Mouse (Mus musculus): ENCODE results near the gene Gimap9. TPM values are rescaled to one million over a fixed set of nuclear protein-coding genes. Genes with fewer than 3 reads are reported as not detected.

The Gimap9 gene
- polyA plus RNA-seq, 1 experiment, result not detected

DNA sequence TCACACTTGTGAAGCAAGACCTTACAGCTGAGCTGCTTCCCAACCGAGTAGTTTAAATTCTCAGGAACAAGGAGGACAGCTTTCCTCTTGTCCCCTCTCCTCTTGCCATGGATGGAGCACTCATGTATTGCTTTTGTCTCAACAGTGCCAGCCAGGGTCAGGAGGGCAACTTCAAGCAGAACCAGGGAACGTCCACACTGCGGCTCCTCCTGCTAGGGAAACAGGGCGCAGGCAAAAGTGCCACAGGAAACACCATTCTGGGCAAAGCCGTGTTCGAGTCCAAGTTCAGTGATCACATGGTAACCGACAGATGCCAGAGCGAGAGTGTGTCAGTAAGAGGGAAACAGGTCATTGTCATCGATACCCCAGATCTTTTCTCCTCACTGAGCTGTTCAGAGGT is 25.9 kb upstream of the Gimap9 start:
- Histone ChIP-seq H3K27ac (ENCODE audit: insufficient read depth, low read depth, low read length) (no peak overlapping the region), H3K4me1 (ENCODE audit: control insufficient read depth, insufficient read depth, low read length) (no peaks in the 10 kb centered on the region), H3K4me3 (ENCODE audit: insufficient read depth, low read length) (no peak overlapping the region)
- TF ChIP-seq POLR2A (IDR thresholded peaks at IDR 0.05; ENCODE audit: borderline replicate concordance, low read depth, low read length), result no peak
- TF ChIP-seq CTCF (IDR thresholded peaks at IDR 0.05; ENCODE audit: low read depth, low read length), result no peak

- no peaks in the 10 kb centered on the region for H3K4me1 ChIP-seq (ENCODE audit: control insufficient read depth, insufficient read depth, low read length)
- TF ChIP-seq CTCF (IDR thresholded peaks at IDR 0.05; ENCODE audit: low read depth, low read length) (no peak), POLR2A (IDR thresholded peaks at IDR 0.05; ENCODE audit: borderline replicate concordance, low read depth, low read length) (no peak)
- no peak overlapping the region for H3K27ac ChIP-seq (ENCODE audit: insufficient read depth, low read depth, low read length)
- H3K4me3 ChIP-seq (ENCODE audit: insufficient read depth, low read length), result no peak overlapping the region
Observed at GRCm38 (mm10) chr6:48658721-48659120, 17.2 kb upstream of the Gimap9 start.

DNA sequence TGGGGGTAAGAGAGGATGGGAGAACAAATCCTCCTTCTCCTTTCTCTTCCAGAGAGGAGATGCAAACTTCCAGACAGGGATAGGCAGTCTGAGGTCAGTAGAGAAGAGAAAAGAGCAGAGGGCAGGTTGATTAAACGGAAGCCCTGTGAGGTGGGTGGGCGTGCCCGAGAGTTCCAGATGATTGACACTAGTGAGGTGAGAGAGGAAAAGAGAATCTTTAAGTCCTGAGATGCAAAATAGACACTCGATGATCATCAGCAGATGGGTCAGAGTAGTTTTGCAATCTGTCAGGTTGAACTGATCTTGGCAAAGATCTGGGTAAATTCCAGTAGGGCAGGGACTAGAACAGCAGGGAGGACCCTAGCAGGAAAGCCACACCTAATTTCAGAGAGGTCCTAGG is 11.2 kb upstream of the Gimap9 start:
- Histone ChIP-seq H3K4me1 (ENCODE audit: control insufficient read depth, insufficient read depth, low read length) (no peaks in the 10 kb centered on the region), H3K4me3 (ENCODE audit: insufficient read depth, low read length) (no peak overlapping the region), H3K27ac (ENCODE audit: insufficient read depth, low read depth, low read length) (no peak overlapping the region)
- no peak for TF ChIP-seq CTCF (IDR thresholded peaks at IDR 0.05; ENCODE audit: low read depth, low read length)
- TF ChIP-seq POLR2A (IDR thresholded peaks at IDR 0.05; ENCODE audit: borderline replicate concordance, low read depth, low read length), result no peak

- Histone ChIP-seq H3K4me1 (ENCODE audit: control insufficient read depth, insufficient read depth, low read length) (no peaks in the 10 kb centered on the region), H3K4me3 (ENCODE audit: insufficient read depth, low read length) (no peak overlapping the region), H3K27ac (ENCODE audit: insufficient read depth, low read depth, low read length) (no peak overlapping the region)
- TF ChIP-seq CTCF (IDR thresholded peaks at IDR 0.05; ENCODE audit: low read depth, low read length), result no peak
- no peak for TF ChIP-seq POLR2A (IDR thresholded peaks at IDR 0.05; ENCODE audit: borderline replicate concordance, low read depth, low read length)
Observed at GRCm38 (mm10) chr6:48665471-48665870, 10.5 kb upstream of the Gimap9 start.

DNA sequence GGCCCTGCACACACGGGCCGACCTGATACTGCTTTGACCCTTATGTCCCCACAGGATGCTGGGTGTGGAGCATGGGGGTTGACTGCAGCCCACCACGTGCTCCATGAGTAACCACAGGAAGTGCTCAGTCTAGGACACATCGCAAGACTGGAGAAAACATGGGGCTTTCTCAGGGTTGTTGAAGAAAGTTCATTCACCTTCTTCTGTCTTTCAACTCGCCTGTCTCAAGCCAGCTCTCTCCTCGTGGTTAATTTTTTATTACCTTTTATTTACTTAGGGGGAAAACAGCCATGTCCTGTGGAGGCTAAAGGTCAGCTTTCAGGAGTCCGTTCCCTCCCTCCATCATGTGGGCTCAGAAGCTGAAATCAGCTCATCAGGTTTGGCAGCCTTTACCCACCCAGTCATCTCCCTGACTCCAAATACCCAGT is 9.8 kb upstream of the Gimap9 start:
- Histone ChIP-seq H3K4me1 (ENCODE audit: control insufficient read depth, insufficient read depth, low read length) (no peaks in the 10 kb centered on the region), H3K27ac (ENCODE audit: insufficient read depth, low read depth, low read length) (no peak overlapping the region), H3K4me3 (ENCODE audit: insufficient read depth, low read length) (no peak overlapping the region)
- no peak for TF ChIP-seq CTCF (IDR thresholded peaks at IDR 0.05; ENCODE audit: low read depth, low read length)
- no peak for TF ChIP-seq POLR2A (IDR thresholded peaks at IDR 0.05; ENCODE audit: borderline replicate concordance, low read depth, low read length)

DNA sequence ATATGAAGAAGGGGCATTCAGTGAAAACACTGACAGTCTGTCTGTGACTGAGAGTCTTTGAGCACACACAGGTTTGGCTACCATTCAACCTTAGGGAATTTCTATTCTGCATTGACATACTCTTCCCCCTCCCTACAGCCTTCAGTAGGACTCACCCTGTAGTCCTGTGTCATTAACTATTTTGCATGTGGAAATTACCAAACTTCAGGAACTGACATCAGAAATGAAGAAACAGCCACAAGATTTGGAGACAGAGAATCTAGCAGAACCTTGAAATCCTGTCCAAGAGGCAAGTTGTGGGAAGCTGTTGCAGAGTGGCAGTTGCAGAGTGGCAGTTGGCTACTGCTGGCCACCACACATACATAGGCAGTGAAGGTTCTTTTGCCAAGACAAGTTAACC is 7.9 kb upstream of the Gimap9 start:
- H3K4me3 ChIP-seq (ENCODE audit: insufficient read depth, low read length), result no peak overlapping the region
- H3K27ac ChIP-seq (ENCODE audit: insufficient read depth, low read depth, low read length), result no peak overlapping the region
- TF ChIP-seq CTCF (IDR thresholded peaks at IDR 0.05; ENCODE audit: low read depth, low read length) (no peak), POLR2A (IDR thresholded peaks at IDR 0.05; ENCODE audit: borderline replicate concordance, low read depth, low read length) (no peak)
- no peaks in the 10 kb centered on the region for H3K4me1 ChIP-seq (ENCODE audit: control insufficient read depth, insufficient read depth, low read length)

- TF ChIP-seq POLR2A (IDR thresholded peaks at IDR 0.05; ENCODE audit: borderline replicate concordance, low read depth, low read length) (no peak), CTCF (IDR thresholded peaks at IDR 0.05; ENCODE audit: low read depth, low read length) (no peak)
- Histone ChIP-seq H3K4me3 (ENCODE audit: insufficient read depth, low read length) (no peak overlapping the region), H3K27ac (ENCODE audit: insufficient read depth, low read depth, low read length) (no peak overlapping the region), H3K4me1 (ENCODE audit: control insufficient read depth, insufficient read depth, low read length) (no peaks in the 10 kb centered on the region)
Observed at GRCm38 (mm10) chr6:48669446-48669969, 6.4 kb upstream of the Gimap9 start.

DNA sequence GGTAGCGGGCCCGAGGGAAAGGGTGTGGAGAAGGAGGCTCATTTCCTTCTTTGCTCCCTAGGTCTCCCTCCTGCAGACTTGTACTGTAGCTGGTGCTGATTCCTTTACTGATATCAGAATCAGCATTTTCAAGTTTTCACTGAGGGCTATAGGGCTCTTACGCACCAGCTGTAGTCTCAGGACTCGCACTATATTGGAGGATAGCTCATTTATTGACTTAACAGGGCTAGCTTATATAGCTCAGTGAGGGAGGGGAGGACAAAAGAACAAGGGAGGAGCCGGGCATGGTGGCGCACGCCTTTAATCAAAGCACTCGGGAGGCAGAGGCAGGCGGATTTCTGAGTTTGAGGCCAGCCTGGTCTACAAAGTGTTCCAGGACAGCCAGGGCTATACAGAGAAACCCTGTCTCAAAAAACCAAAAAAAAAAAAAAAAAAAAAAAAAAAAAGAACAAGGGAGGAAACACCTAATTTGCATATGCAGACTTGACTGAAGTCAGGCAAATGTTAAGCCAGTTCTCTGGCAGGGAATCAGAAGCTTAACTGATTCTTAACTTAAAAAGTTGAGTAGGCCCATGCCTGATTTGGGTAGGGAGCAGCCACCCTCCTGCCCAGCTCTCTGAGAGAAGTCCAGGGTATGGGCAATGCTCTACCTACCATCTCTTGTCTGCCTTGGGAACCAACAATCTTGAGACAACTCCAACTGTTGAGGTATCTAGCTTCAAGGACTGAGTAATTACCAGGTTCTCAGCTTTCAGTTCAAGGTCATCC is 1.5 kb upstream of the Gimap9 start:
- Histone ChIP-seq H3K4me3 (ENCODE audit: insufficient read depth, low read length) (no peak overlapping the region), H3K4me1 (ENCODE audit: control insufficient read depth, insufficient read depth, low read length) (0 out of 2 replicates have a peak, but pooled peaks cover 3% of the 10 kb centered on the region), H3K27ac (ENCODE audit: insufficient read depth, low read depth, low read length) (no peak overlapping the region)
- no peak for TF ChIP-seq CTCF (IDR thresholded peaks at IDR 0.05; ENCODE audit: low read depth, low read length)
- TF ChIP-seq POLR2A (IDR thresholded peaks at IDR 0.05; ENCODE audit: borderline replicate concordance, low read depth, low read length), result no peak

- H3K27ac ChIP-seq (ENCODE audit: insufficient read depth, low read depth, low read length), result no peak overlapping the region
- H3K4me1 ChIP-seq (ENCODE audit: control insufficient read depth, insufficient read depth, low read length), result 0 out of 2 replicates have a peak, but pooled peaks cover 3% of the 10 kb centered on the region
- no peak overlapping the region for H3K4me3 ChIP-seq (ENCODE audit: insufficient read depth, low read length)
- TF ChIP-seq CTCF (IDR thresholded peaks at IDR 0.05; ENCODE audit: low read depth, low read length) (no peak), POLR2A (IDR thresholded peaks at IDR 0.05; ENCODE audit: borderline replicate concordance, low read depth, low read length) (no peak)
Observed at GRCm38 (mm10) chr6:48675400-48675930, 464 bp upstream of the Gimap9 start.

DNA sequence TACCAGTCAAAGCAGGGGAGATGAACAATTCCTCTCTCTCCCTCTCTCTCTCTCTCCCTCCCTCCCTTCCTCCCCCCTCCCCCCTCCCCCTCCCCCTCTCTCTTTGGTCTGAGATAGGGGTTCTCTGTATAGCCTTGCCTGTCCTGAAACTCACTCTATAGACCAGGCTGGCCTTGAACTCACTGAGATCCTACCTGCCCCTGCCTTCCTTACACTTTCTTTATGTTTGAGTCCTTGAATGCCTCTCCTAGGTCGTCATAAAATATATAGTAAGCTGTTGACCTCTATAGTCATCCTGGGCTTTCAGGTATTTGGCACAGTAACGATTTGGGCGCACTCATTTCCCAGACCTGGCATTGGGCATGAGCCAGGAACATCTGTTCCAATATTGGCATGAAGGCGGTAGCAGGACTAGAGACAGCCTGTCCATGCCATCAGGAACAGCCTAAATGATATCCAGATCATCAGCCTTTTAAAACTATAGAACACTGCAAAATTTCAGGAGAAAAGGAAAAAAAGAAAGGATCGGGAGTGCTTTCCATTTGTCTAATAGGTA is 1.0 kb downstream of the Gimap9 start:
- 0 out of 2 replicates have a peak, but pooled peaks cover 3% of the 10 kb centered on the region for H3K4me1 ChIP-seq (ENCODE audit: control insufficient read depth, insufficient read depth, low read length)
- no peak overlapping the region for H3K27ac ChIP-seq (ENCODE audit: insufficient read depth, low read depth, low read length)
- no peak for TF ChIP-seq CTCF (IDR thresholded peaks at IDR 0.05; ENCODE audit: low read depth, low read length)
- TF ChIP-seq POLR2A (IDR thresholded peaks at IDR 0.05; ENCODE audit: borderline replicate concordance, low read depth, low read length), result no peak
- H3K4me3 ChIP-seq (ENCODE audit: insufficient read depth, low read length), result no peak overlapping the region
